Mouse (Mus musculus): ENCODE data around the gene Mt2. TPM values are rescaled to one million over a fixed set of nuclear protein-coding genes. Genes with fewer than 3 reads are reported as not detected.
A peak's percentile ranks its signal among the peaks of the same experiment; 100 is the strongest.

Mt2 gene
- polyA plus RNA-seq, 1 experiment = 232 TPM

GRCm38 (mm10) chr8:94172809-94173732 is 607 bp downstream of the Mt2 start:
- H3K4me3 ChIP-seq (ENCODE audit: control insufficient read depth, low read depth, low read length) = peak overlapping the region; percentile 90
- peaks cover 18% of the 10 kb centered on the region for H3K4me1 ChIP-seq (ENCODE audit: control insufficient read depth, insufficient read depth, low read length)
- TF ChIP-seq POLR2A (IDR thresholded peaks at IDR 0.05; ENCODE audit: control insufficient read depth, low read depth, low read length) (no peak; the same call in none of the 2 replicates), CTCF (IDR thresholded peaks at IDR 0.05; ENCODE audit: control insufficient read depth, insufficient read depth, insufficient replicate concordance, low read depth, low read length) (no peak)
- no peaks in the 10 kb centered on the region for H3K36me3 ChIP-seq (ENCODE audit: control insufficient read depth, insufficient read depth, low read length)
- H3K27ac ChIP-seq (ENCODE audit: control insufficient read depth, insufficient read depth, low read depth, low read length) = peak overlapping the region; percentile 99
- H3K27me3 ChIP-seq (ENCODE audit: control insufficient read depth, insufficient read depth, low read length) = no peaks in the 10 kb centered on the region

GRCm38 (mm10) chr8:94173848-94174403 is 1.5 kb downstream of the Mt2 start:
- TF ChIP-seq POLR2A (IDR thresholded peaks at IDR 0.05; ENCODE audit: control insufficient read depth, low read depth, low read length) (no peak), CTCF (IDR thresholded peaks at IDR 0.05; ENCODE audit: control insufficient read depth, insufficient read depth, insufficient replicate concordance, low read depth, low read length) (no peak)
- Histone ChIP-seq H3K4me3 (ENCODE audit: control insufficient read depth, low read depth, low read length) (no peak overlapping the region; the same call in 1 of the 2 replicates), H3K27me3 (ENCODE audit: control insufficient read depth, insufficient read depth, low read length) (no peaks in the 10 kb centered on the region), H3K4me1 (ENCODE audit: control insufficient read depth, insufficient read depth, low read length) (peaks cover 23% of the 10 kb centered on the region), H3K36me3 (ENCODE audit: control insufficient read depth, insufficient read depth, low read length) (no peaks in the 10 kb centered on the region), H3K27ac (ENCODE audit: control insufficient read depth, insufficient read depth, low read depth, low read length) (no peak overlapping the region)

GRCm38 (mm10) chr8:94174619-94175213 is 2.3 kb downstream of the Mt2 start:
- no peak for TF ChIP-seq POLR2A (IDR thresholded peaks at IDR 0.05; ENCODE audit: control insufficient read depth, low read depth, low read length)
- TF ChIP-seq CTCF (IDR thresholded peaks at IDR 0.05; ENCODE audit: control insufficient read depth, insufficient read depth, insufficient replicate concordance, low read depth, low read length) = no peak
- H3K4me3 ChIP-seq (ENCODE audit: control insufficient read depth, low read depth, low read length) = no peak overlapping the region
- H3K27me3 ChIP-seq (ENCODE audit: control insufficient read depth, insufficient read depth, low read length) = no peaks in the 10 kb centered on the region
- no peak overlapping the region for H3K27ac ChIP-seq (ENCODE audit: control insufficient read depth, insufficient read depth, low read depth, low read length)
- no peaks in the 10 kb centered on the region; the same call in 1 of the 2 replicates for H3K36me3 ChIP-seq (ENCODE audit: control insufficient read depth, insufficient read depth, low read length)
- H3K4me1 ChIP-seq (ENCODE audit: control insufficient read depth, insufficient read depth, low read length) = peaks cover 25% of the 10 kb centered on the region

GRCm38 (mm10) chr8:94177716-94178390 is 5.4 kb downstream of the Mt2 start:
- TF ChIP-seq CTCF (IDR thresholded peaks at IDR 0.05; ENCODE audit: control insufficient read depth, insufficient read depth, insufficient replicate concordance, low read depth, low read length) (no peak), POLR2A (IDR thresholded peaks at IDR 0.05; ENCODE audit: control insufficient read depth, low read depth, low read length) (no peak)
- Histone ChIP-seq H3K4me1 (ENCODE audit: control insufficient read depth, insufficient read depth, low read length) (peaks cover 19% of the 10 kb centered on the region), H3K27me3 (ENCODE audit: control insufficient read depth, insufficient read depth, low read length) (no peaks in the 10 kb centered on the region), H3K36me3 (ENCODE audit: control insufficient read depth, insufficient read depth, low read length) (no peaks in the 10 kb centered on the region; the same call in 1 of the 2 replicates), H3K4me3 (ENCODE audit: control insufficient read depth, low read depth, low read length) (no peak overlapping the region), H3K27ac (ENCODE audit: control insufficient read depth, insufficient read depth, low read depth, low read length) (peak overlapping the region; percentile 97)

- no peaks in the 10 kb centered on the region; the same call in 1 of the 2 replicates for H3K36me3 ChIP-seq (ENCODE audit: control insufficient read depth, insufficient read depth, low read length)
- TF ChIP-seq POLR2A (IDR thresholded peaks at IDR 0.05; ENCODE audit: control insufficient read depth, low read depth, low read length) = peak; percentile 96
- no peak for TF ChIP-seq CTCF (IDR thresholded peaks at IDR 0.05; ENCODE audit: control insufficient read depth, insufficient read depth, insufficient replicate concordance, low read depth, low read length)
- H3K4me3 ChIP-seq (ENCODE audit: control insufficient read depth, low read depth, low read length) = peak within 1 kb of the TSS; percentile 93
- H3K4me1 ChIP-seq (ENCODE audit: control insufficient read depth, insufficient read depth, low read length) = peaks cover 17% of the 10 kb centered on the region
- no peaks in the 10 kb centered on the region for H3K27me3 ChIP-seq (ENCODE audit: control insufficient read depth, insufficient read depth, low read length)
- peak within 1 kb of the TSS; percentile 97 for H3K27ac ChIP-seq (ENCODE audit: control insufficient read depth, insufficient read depth, low read depth, low read length)
These were observed 6.6 kb downstream of the Mt2 start, which contains the start of gene Mt1 for GRCm38 (mm10) chr8:94178857-94179712. TSS of gene Mt1 (plus strand) at chr8:94179082.

Data from testis, adult 2 months (tissue).